Mouse (Mus musculus): ENCODE results near the gene Ddx52. TPM values are rescaled to one million over a fixed set of nuclear protein-coding genes. Genes with fewer than 3 reads are reported as not detected.

The Ddx52 gene
- 24.1 and 25.1 TPM in 2 replicates for polyA plus RNA-seq (2016; fragmentation: Nextera tagmentation; extraction: Ambion mirVana)

DNA sequence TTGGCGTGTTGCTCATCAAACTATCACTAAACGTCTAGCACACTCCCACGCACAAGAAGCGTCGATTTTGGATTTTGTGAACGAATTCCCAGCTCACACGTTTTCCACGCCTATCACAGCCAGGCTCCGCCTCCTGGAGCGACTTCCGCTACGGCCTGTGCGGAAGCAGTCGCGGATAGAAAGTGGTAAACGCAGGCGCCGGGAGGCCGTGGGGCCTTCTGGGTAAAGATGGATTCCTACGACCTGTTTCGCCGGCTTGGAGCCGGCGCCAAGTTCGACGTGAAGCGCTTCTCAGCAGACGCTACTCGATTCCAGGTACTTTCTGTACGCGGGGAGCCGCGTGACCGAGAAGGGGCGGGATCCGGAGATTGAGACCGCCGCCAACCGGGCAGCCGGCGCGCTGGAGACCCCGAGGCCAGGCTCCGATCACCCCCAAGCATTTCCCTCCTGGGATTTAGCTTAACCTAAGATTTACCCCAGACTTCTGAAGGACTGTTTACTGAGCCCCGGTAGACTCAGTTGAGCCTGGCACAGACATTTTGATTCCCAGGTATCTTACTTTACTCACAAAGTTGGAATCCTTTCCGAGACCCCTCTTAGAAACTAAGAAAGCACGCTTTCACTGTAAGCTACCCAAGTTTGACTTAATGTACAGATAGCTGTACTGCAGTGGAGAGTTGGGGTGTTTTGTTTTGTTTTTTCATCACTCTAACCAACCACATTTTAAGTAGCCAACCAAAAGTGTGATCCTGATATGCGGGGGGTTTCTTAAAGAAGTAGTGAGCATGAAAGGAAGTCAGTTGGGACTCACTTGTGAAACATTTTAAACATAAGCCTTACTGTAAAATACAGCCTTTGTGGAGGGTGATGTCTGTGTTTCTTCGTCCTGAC is at the start of gene Ddx52:
Gene Ddx52, plus strand, starts transcription at position 113 of the 891 bp plus-strand sequence.
- Histone ChIP-seq H3K4me2 (peak within 1 kb of the TSS; percentile 78), H3K27ac (ENCODE audit: poor library complexity, severe bottlenecking) (peak within 1 kb of the TSS; percentile 74; the same call in 1 of the 2 replicates), H3K4me1 (replicated peaks) (peaks cover 8% of the 10 kb centered on the region), H3K27me3 (replicated peaks) (0 out of 2 replicates have a peak, but pooled peaks cover 12% of the 10 kb centered on the region), H3K9ac (peak within 1 kb of the TSS; percentile 82), H3K4me3 (peak within 1 kb of the TSS; percentile 84), H3K36me3 (peaks cover 37% of the 10 kb centered on the region), H3K9me3 (replicated peaks) (no peaks in the 10 kb centered on the region)
- whole genome bisulfite sequencing, result under 1% methylated on average over 49 of the region's 49 CpGs
- ATAC-seq (ENCODE audit: insufficient number of reproducible peaks, low FRiP score), result peak; percentile 89

DNA sequence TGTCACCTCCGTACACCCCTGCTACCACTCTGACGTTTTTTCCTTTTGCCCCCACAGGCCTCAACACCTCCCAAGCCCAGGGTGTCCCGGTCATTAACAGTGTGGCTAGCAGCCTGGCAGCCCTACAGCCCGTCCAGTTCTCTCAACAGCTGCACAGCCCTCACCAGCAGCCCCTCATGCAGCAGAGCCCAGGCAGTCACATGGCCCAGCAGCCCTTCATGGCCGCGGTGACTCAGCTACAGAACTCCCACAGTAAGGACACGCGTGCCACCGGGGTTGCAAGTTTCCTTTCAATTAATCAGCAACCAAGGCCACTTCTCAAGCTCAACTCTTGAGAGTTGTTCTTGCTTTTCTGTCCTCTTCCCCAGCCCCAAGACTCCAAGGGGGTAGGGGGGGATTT is 48.5 kb upstream of the Ddx52 start:
- Histone ChIP-seq H3K9ac (no peak overlapping the region), H3K4me3 (no peak overlapping the region), H3K27ac (ENCODE audit: poor library complexity, severe bottlenecking) (no peak overlapping the region), H3K27me3 (replicated peaks) (0 out of 2 replicates have a peak, but pooled peaks cover 9% of the 10 kb centered on the region), H3K4me2 (no peak overlapping the region), H3K9me3 (replicated peaks) (no peaks in the 10 kb centered on the region; the same call in 1 of the 2 replicates), H3K36me3 (no peaks in the 10 kb centered on the region), H3K4me1 (replicated peaks) (no peaks in the 10 kb centered on the region)
- WGBS, result 72% methylated on average over 9 of the region's 9 CpGs
- no peak for ATAC-seq (ENCODE audit: insufficient number of reproducible peaks, low FRiP score)

DNA sequence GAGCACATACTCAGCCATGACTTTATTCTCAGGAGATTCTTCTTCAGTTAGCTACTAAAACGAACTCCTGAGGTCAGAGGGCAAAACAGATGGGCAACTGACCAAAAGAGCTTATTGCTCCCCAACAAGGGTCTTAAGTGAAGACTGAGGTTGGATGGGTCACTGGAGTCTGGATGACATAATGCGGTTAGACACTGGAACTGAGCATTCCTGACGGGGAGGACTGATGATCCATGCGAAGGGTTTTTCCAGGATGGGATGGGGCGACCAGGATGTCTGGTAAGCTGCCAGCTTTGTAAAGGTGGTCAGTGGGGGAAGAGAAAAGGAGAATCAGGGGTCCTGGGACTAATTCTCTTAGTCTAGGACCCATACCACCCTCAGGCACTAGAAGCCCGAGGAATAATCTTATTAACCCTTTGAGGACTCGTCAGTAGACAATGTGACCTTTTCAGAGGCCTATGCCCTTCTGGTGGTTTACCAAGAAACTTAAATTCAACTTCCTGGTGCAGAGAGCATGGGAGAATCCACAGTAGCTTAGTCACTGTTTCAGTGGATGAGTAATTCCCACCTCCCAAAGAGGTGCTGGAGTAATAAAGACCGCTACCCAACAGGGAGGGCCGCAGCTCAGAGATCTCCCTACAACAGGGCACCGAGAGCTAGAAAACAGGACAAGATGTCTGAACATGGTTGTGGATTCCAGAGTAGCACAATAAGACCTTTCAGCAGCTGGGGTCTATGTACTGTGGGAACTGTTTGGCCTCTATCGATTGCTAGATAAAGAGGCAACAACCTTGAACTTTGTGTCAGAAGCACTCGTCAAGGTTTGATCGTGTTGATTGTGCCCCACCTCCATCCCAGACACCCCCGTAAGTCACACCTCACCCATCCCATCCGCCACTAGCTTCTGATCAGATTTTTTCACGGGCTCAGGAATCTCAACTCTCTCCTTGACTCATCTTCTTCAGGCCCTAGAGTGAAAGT is 45.1 kb upstream of the Ddx52 start:
- WGBS, result 76% methylated on average over 16 of the region's 16 CpGs
- Histone ChIP-seq H3K9me3 (replicated peaks) (no peaks in the 10 kb centered on the region), H3K4me1 (replicated peaks) (no peaks in the 10 kb centered on the region), H3K4me2 (no peak overlapping the region), H3K27me3 (replicated peaks) (no peaks in the 10 kb centered on the region), H3K27ac (ENCODE audit: poor library complexity, severe bottlenecking) (no peak overlapping the region), H3K36me3 (no peaks in the 10 kb centered on the region), H3K4me3 (no peak overlapping the region), H3K9ac (no peak overlapping the region)
- ATAC-seq (ENCODE audit: insufficient number of reproducible peaks, low FRiP score), result no peak

DNA sequence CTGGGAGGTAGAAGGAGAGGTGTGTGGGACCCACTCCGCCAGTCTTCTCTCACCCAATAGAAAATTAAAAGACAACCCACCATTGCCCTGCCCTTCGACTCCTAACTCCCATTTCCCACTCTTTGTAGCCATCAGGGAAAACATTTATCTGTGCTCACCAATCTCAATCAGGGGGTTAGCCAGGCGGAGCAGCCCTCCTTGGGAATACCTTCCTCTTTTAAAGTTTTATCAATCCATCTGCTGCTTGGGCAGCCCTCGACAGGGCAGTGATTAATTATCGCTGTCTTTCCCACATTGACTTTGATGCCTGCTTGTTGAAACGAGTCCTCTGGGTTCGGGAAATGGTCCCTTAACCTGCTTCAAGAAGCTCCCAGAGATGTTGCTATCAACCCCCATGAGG is 44.3 kb upstream of the Ddx52 start:
- Histone ChIP-seq H3K4me3 (no peak overlapping the region), H3K9me3 (replicated peaks) (no peaks in the 10 kb centered on the region), H3K27me3 (replicated peaks) (no peaks in the 10 kb centered on the region), H3K27ac (ENCODE audit: poor library complexity, severe bottlenecking) (no peak overlapping the region), H3K4me2 (no peak overlapping the region), H3K9ac (no peak overlapping the region), H3K4me1 (replicated peaks) (no peaks in the 10 kb centered on the region), H3K36me3 (no peaks in the 10 kb centered on the region)
- ATAC-seq (ENCODE audit: insufficient number of reproducible peaks, low FRiP score), result no peak
- WGBS, result 60% methylated on average over 7 of the region's 7 CpGs

DNA sequence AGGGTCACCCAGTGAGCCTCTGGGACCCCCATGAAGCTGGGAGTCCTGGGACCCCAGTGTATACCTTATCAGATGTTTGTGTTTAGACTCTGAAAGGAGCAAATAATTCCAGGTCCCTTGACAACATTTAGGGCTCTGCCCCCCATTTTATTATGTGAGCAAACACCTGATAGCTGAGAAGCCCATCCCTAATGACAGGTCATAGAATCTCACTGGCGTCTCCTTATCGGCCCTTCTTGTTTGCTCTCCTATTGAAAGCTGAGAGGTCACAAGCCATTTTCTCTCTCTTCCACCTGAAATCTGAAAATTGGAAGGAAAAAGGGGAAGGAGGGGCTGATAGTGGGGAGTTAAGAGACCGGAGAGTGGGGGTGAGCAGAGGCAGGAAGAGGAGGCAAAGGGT is 39.0 kb upstream of the Ddx52 start:
- no peaks in the 10 kb centered on the region for H3K4me1 ChIP-seq (replicated peaks)
- H3K27ac ChIP-seq (ENCODE audit: poor library complexity, severe bottlenecking), result no peak overlapping the region
- no peaks in the 10 kb centered on the region for H3K36me3 ChIP-seq
- H3K4me3 ChIP-seq, result no peak overlapping the region
- H3K4me2 ChIP-seq, result no peak overlapping the region
- ATAC-seq (ENCODE audit: insufficient number of reproducible peaks, low FRiP score), result no peak
- no peaks in the 10 kb centered on the region for H3K9me3 ChIP-seq (replicated peaks)
- 78% methylated on average over 3 of the region's 3 CpGs for WGBS
- no peaks in the 10 kb centered on the region for H3K27me3 ChIP-seq (replicated peaks)
- no peak overlapping the region for H3K9ac ChIP-seq

DNA sequence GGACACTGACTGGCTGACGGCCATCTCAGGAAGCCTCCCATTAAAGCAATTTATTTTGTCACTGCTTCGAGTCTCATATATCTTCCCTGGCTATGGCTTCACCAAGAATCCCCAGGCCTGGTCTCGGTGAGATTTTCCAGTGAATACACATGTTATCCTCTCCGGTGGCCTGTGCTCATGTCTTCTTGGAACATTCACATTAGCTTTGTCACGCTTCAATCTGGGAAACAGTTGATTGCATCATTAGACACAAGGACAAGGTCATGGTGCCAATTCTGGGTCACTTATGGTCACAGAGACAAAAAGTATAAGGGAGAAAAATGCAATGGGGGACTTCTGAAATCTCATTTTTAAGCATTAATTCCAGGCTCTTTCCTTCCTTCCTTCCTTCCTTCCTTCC is 36.1 kb upstream of the Ddx52 start:
- no peak for ATAC-seq (ENCODE audit: insufficient number of reproducible peaks, low FRiP score)

DNA sequence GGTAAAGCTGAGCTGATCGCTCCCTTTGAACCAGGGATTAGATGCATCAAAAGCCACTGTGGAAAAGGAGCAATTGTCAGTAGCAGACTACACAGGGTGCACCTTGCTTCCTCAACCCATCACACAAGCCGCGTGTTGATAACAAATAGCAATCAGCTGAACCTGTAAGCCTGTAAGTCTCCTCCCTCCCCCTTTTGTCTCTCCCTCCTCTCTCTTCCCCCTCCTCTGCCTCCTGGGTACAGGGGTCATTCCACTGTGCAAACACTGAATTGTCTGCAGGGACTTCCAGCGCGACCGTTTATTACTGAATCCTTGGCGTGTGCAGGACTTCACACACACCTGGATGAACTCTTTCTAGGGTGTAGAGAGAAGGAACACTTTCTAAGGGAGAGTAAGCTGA is 33.5 kb upstream of the Ddx52 start:
- no peak overlapping the region for H3K9ac ChIP-seq
- H3K36me3 ChIP-seq, result no peaks in the 10 kb centered on the region
- no peak overlapping the region for H3K4me2 ChIP-seq
- H3K4me1 ChIP-seq (replicated peaks), result no peaks in the 10 kb centered on the region
- 57% methylated on average over 7 of the region's 7 CpGs for WGBS
- H3K27me3 ChIP-seq (replicated peaks), result no peaks in the 10 kb centered on the region
- no peaks in the 10 kb centered on the region for H3K9me3 ChIP-seq (replicated peaks)
- no peak for ATAC-seq (ENCODE audit: insufficient number of reproducible peaks, low FRiP score)
- no peak overlapping the region for H3K4me3 ChIP-seq
- H3K27ac ChIP-seq (ENCODE audit: poor library complexity, severe bottlenecking), result no peak overlapping the region

More for the DNA sequence above, 36.1 kb upstream of the Ddx52 start:
- Histone ChIP-seq H3K27ac (ENCODE audit: poor library complexity, severe bottlenecking) (no peak overlapping the region), H3K4me3 (no peak overlapping the region), H3K36me3 (no peaks in the 10 kb centered on the region), H3K4me2 (no peak overlapping the region), H3K9me3 (replicated peaks) (no peaks in the 10 kb centered on the region), H3K9ac (no peak overlapping the region), H3K27me3 (replicated peaks) (no peaks in the 10 kb centered on the region), H3K4me1 (replicated peaks) (no peaks in the 10 kb centered on the region)
- 73% methylated on average over 5 of the region's 5 CpGs for WGBS

DNA sequence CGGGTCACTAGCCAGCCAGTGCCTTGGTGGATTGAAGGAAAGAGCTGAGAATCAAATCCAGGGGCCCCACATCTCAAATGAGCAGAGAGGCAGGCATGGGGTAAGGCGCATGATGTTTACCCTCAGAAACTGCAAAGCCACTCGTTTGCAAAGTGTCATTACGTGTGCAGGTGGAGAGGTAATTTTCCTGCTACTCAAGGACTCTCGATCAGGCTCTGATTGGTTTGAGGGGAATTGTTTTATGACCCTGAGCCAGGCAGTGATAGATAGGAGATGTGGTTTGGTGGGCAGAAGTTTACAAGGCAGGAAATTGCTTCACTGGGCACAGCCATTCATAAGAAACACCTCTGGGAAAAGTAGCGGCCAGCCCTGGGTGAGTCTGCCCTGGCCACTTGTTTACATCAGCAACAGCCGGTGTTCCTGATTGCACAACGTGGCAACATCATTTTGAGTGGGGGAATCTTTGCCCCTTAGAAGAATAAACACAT is 28.0 kb upstream of the Ddx52 start:
- no peak for ATAC-seq (ENCODE audit: insufficient number of reproducible peaks, low FRiP score)
- no peak overlapping the region for H3K4me3 ChIP-seq
- no peaks in the 10 kb centered on the region for H3K9me3 ChIP-seq (replicated peaks)
- WGBS, result 64% methylated on average over 8 of the region's 8 CpGs
- 0 out of 2 replicates have a peak, but pooled peaks cover 2% of the 10 kb centered on the region for H3K27me3 ChIP-seq (replicated peaks)
- 0 out of 2 replicates have a peak, but pooled peaks cover 4% of the 10 kb centered on the region for H3K4me1 ChIP-seq (replicated peaks)
- no peak overlapping the region for H3K4me2 ChIP-seq
- no peaks in the 10 kb centered on the region for H3K36me3 ChIP-seq
- no peak overlapping the region for H3K9ac ChIP-seq
- no peak overlapping the region for H3K27ac ChIP-seq (ENCODE audit: poor library complexity, severe bottlenecking)

DNA sequence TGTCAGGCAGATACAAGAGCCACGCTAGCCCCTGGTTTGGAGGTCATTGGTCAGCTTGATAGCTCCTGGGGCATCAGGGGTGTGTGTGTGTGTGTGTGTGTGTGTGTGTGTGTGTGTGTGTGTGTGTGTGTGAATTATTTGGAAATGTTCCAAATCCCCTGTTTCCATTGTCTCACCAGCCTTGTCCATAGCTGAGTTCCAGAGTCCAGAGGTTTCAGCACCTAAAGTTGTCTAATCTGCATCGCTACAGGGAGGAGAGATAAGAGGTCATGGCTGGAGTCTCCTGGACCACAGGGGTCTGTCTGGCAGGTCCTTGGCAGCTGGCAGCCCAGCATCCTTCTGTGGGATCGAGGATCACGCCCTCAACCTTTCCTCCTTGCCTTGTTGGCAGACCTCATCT is 27.4 kb upstream of the Ddx52 start:
- no peak overlapping the region for H3K27ac ChIP-seq (ENCODE audit: poor library complexity, severe bottlenecking)
- 49% methylated on average over 4 of the region's 4 CpGs for WGBS
- 0 out of 2 replicates have a peak, but pooled peaks cover 4% of the 10 kb centered on the region for H3K4me1 ChIP-seq (replicated peaks)
- ATAC-seq (ENCODE audit: insufficient number of reproducible peaks, low FRiP score), result no peak
- H3K4me2 ChIP-seq, result no peak overlapping the region
- no peaks in the 10 kb centered on the region for H3K36me3 ChIP-seq
- 0 out of 2 replicates have a peak, but pooled peaks cover 2% of the 10 kb centered on the region for H3K27me3 ChIP-seq (replicated peaks)
- no peak overlapping the region for H3K4me3 ChIP-seq
- H3K9ac ChIP-seq, result no peak overlapping the region
- no peaks in the 10 kb centered on the region for H3K9me3 ChIP-seq (replicated peaks)

DNA sequence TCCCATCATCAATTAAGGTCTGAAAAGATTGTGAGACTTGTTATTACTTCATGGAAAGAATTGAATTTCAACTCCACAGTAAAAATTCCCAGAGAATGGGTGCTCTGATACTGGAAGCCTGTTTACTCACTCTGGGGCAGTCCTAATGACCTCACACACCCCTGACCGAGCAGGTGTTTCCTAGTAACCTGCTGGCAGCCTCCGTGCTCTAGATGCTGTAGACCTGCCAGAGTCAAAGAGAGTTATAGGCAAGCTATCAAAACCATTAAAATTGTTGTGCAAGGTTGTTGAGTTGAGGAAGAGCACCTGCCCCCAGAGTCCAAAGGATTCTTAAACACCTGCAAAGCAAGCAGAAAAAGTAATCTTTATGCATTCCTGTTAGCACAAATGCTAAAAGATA is 19.3 kb upstream of the Ddx52 start:
- no peak overlapping the region for H3K4me2 ChIP-seq
- H3K27ac ChIP-seq (ENCODE audit: poor library complexity, severe bottlenecking), result no peak overlapping the region
- H3K36me3 ChIP-seq, result no peaks in the 10 kb centered on the region
- no peak overlapping the region for H3K4me3 ChIP-seq
- H3K9ac ChIP-seq, result no peak overlapping the region
- 0 out of 2 replicates have a peak, but pooled peaks cover 2% of the 10 kb centered on the region for H3K27me3 ChIP-seq (replicated peaks)
- no peak for ATAC-seq (ENCODE audit: insufficient number of reproducible peaks, low FRiP score)
- 82% methylated on average over 2 of the region's 2 CpGs for WGBS
- no peaks in the 10 kb centered on the region for H3K9me3 ChIP-seq (replicated peaks)
- H3K4me1 ChIP-seq (replicated peaks), result no peaks in the 10 kb centered on the region

DNA sequence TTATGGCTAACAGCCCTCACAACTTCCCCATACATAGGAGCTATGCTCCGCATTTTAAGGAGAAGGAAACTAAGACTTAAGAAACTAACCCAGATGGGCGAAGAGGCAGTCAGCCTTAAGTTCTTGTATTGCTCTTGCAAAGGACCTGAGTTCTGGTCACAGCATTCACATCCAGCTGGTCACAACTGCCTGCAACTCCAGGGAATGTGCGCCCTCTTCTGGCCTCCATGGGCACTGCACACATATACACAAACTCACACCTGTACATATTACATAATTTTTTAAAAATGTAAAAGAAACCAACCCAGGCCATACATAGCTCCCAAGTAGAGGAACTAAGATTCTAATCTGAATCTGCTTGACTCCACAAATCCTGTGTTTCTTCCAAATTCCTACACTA is 14.8 kb upstream of the Ddx52 start:
- no peak for ATAC-seq (ENCODE audit: insufficient number of reproducible peaks, low FRiP score)
- H3K36me3 ChIP-seq, result no peaks in the 10 kb centered on the region
- no peak overlapping the region for H3K4me3 ChIP-seq
- no peak overlapping the region for H3K4me2 ChIP-seq
- no peak overlapping the region for H3K9ac ChIP-seq
- H3K4me1 ChIP-seq (replicated peaks), result no peaks in the 10 kb centered on the region
- no peaks in the 10 kb centered on the region for H3K9me3 ChIP-seq (replicated peaks)
- no peaks in the 10 kb centered on the region for H3K27me3 ChIP-seq (replicated peaks)
- H3K27ac ChIP-seq (ENCODE audit: poor library complexity, severe bottlenecking), result no peak overlapping the region
- 50% methylated on average over 3 of the region's 3 CpGs for WGBS

All from heart, embryonic 12.5 days (tissue).